Mouse (Mus musculus) G1E (cell line): Measurements from ENCODE around the gene Lrp11. TPM values are rescaled to one million over a fixed set of nuclear protein-coding genes. Genes with fewer than 3 reads are reported as not detected.

Source experiments
- ATAC-seq: 2 replicates; pipeline ENCODE4 v1.8.0; 2016; ENCODE audit warnings: mild to moderate bottlenecking; ENCODE audit not compliant: insufficient number of reproducible peaks, poor library complexity, low FRiP score, severe bottlenecking; ENCODE audit errors: extremely low read depth
- DNase-seq: peaks from one replicate; pipeline ENCODE4 v3.0.0; 2012; ENCODE audit warnings: low spot score
- H3K27me3 ChIP-seq: 2 replicates; pipeline ENCODE4 v1.6.1; 2012; ENCODE audit warnings: mild to moderate bottlenecking, low read length, inconsistent platforms; ENCODE audit not compliant: insufficient read depth
- H3K36me3 ChIP-seq: replicated peaks from 2 replicates; pipeline ENCODE3; 2012; ENCODE audit warnings: mild to moderate bottlenecking, inconsistent platforms
- H3K4me1 ChIP-seq: 2 replicates; pipeline ENCODE4 v1.6.1; 2012; ENCODE audit warnings: low read depth, low read length, inconsistent platforms, mixed read lengths; ENCODE audit not compliant: insufficient read depth
- H3K4me3 ChIP-seq: 2 replicates; pipeline ENCODE4 v1.5.1; 2012; ENCODE audit warnings: low read depth, mild to moderate bottlenecking, inconsistent platforms, low read length, moderate library complexity, mixed read lengths
- H3K9me3 ChIP-seq: replicated peaks from 2 replicates; pipeline ENCODE4 v1.6.1; 2012; ENCODE audit warnings: inconsistent platforms
- CTCF ChIP-seq: IDR thresholded peaks from 2 replicates; pipeline ENCODE4 v1.5.1; 2012; ENCODE audit warnings: low read depth, low read length, inconsistent platforms, mixed read lengths
- GATA1 ChIP-seq: IDR thresholded peaks from 2 replicates; pipeline ENCODE4 v1.6.1; 2012; ENCODE audit warnings: borderline replicate concordance, low read length, inconsistent platforms, mixed read lengths
- GATA2 ChIP-seq: IDR thresholded peaks from 2 replicates; pipeline ENCODE4 v1.6.1; 2012; ENCODE audit warnings: low read depth, low read length, inconsistent platforms, borderline replicate concordance
- POLR2AphosphoS5 ChIP-seq: IDR thresholded peaks from 2 replicates; pipeline ENCODE4 v1.6.1; 2012; ENCODE audit warnings: low read depth, low read length, inconsistent platforms; ENCODE audit not compliant: insufficient replicate concordance
- TAL1 ChIP-seq: conservative IDR thresholded peaks from 2 replicates; pipeline ENCODE4 v1.6.1; 2012; ENCODE audit warnings: low read depth, low read length, inconsistent platforms, mixed read lengths
- polyA plus RNA-seq: library from polyadenylated mRNA; stranded (reverse); fragments of >175 nt; gene quantifications from 2 replicates; pipeline ENCODE4 v1.2.3, GENCODE M21; 2012
- total RNA-seq, 2 experiments: library from RNA; stranded (forward) in 1 of 2; stranded (reverse) in 1 of 2; fragments of 200-1000 nt in 1 of 2; fragments of >200 nt in 1 of 2; fragmentation: Nextera tagmentation in 1 of 2; gene quantifications; 2 replicates each; pipeline ENCODE4 v1.2.3; 2014 to 2017

Lrp11 gene
- not detected in 2 replicates for total RNA-seq (2014; fragmentation: Nextera tagmentation)
- total RNA-seq (2017): 0.22 and 0.35 TPM in 2 replicates
- polyA plus RNA-seq: 0.14 and 0.21 TPM in 2 replicates

DNA sequence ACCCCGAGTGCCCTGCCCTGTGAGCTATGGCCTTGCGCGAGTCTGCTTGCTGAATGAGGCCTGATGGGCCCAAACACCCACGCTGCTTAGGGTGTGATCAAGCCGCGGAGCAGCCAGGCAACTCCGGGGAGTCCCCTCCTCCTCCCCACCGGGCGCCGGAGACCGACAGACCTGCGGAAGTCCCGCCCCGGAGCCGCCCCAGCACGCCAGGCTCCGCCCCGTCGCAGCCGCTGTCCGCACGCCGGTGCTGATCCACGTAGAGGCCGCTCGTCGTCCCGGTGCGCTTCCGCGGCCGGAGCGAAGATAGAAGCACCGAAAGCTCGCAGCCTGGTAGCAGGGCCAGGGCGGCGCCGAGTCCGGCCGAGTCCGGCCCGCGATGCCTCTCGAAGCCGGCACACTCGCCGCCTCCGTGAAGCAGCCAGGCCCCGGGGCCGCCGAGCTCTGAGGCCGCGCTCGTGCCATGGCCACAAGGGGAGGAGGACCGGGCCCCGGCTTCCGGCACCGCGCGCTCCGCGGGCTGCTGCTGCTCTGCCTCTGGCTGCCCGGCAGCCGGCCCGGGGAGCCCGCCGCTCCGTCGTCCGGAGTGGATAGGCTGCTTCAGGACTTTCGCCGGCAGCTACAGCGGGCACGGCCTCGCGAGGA lies at the start of gene Lrp11:
Lrp11 (plus strand) TSS at position 209 of the 642 bp plus-strand sequence.
- peak; percentile 83 for DNase-seq

DNA sequence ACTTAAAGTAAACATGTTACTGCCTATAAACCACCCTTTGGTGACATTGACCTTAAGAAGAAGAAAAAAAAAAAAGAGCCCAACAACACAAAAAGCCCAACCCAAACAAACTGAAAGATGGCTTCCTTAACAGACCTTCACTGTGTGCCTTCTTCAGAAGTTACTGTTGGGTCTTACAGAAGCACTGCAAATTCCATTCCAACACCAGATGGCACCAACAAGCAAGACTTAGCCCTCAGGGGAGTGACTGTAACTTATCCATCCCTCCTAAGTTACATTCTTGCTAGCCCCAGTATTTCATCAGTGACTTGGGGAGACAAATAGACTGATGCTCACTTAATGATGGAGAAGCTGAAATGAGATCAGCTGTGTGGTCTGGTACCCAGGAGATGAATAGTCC lies 11.6 kb upstream of the Lrp11 start:
- Histone ChIP-seq H3K9me3 (no peaks in the 10 kb centered on the region), H3K36me3 (no peaks in the 10 kb centered on the region), H3K4me3 (no peak overlapping the region), H3K4me1 (no peaks in the 10 kb centered on the region), H3K27me3 (peaks cover 2% of the 10 kb centered on the region; the same call in 1 of the 2 replicates)
- ATAC-seq: no peak
- no peak for DNase-seq
- no peak for TF ChIP-seq POLR2AphosphoS5
- no peak for TF ChIP-seq CTCF
- TF ChIP-seq GATA1: no peak
- TF ChIP-seq TAL1: no peak
- TF ChIP-seq GATA2: no peak

More for the DNA sequence above, at the start of gene Lrp11:
- peak within 1 kb of the TSS; percentile 70 for H3K4me3 ChIP-seq
- no peaks in the 10 kb centered on the region for H3K36me3 ChIP-seq
- ATAC-seq: peak; percentile 87
- no peak for TF ChIP-seq POLR2AphosphoS5
- no peak for TF ChIP-seq CTCF
- no peak for TF ChIP-seq GATA1
- no peak for TF ChIP-seq TAL1
- TF ChIP-seq GATA2: no peak
- H3K9me3 ChIP-seq: peaks cover 8% of the 10 kb centered on the region
- H3K4me1 ChIP-seq: peaks cover 17% of the 10 kb centered on the region
- H3K27me3 ChIP-seq: peaks cover 18% of the 10 kb centered on the region

DNA sequence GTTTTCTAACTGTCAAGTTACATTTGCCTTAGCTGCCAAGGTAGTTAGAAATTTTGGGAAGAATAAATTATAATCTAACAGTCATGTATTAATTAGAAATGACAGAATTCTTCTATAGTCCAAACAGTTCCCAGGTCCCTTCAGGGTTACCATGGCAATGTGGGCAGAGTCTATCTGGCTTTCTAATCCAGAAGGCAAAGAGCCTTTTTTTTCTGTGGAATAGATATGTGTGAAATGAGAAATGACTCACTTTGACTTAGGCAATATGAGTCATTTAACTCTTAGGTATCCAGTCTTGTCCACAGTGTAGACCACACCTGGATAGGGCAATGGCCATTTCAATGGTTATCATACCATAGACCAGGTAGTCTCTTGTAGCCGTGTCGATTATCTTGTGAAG lies 8.2 kb upstream of the Lrp11 start:
- no peak overlapping the region for H3K4me3 ChIP-seq
- DNase-seq (no peak), ATAC-seq (no peak)
- TF ChIP-seq TAL1 (no peak), GATA2 (no peak), POLR2AphosphoS5 (no peak), GATA1 (no peak), CTCF (no peak)
- peaks cover 5% of the 10 kb centered on the region; the same call in 1 of the 2 replicates for H3K27me3 ChIP-seq
- H3K36me3 ChIP-seq: no peaks in the 10 kb centered on the region
- no peaks in the 10 kb centered on the region for H3K9me3 ChIP-seq
- no peaks in the 10 kb centered on the region for H3K4me1 ChIP-seq

DNA sequence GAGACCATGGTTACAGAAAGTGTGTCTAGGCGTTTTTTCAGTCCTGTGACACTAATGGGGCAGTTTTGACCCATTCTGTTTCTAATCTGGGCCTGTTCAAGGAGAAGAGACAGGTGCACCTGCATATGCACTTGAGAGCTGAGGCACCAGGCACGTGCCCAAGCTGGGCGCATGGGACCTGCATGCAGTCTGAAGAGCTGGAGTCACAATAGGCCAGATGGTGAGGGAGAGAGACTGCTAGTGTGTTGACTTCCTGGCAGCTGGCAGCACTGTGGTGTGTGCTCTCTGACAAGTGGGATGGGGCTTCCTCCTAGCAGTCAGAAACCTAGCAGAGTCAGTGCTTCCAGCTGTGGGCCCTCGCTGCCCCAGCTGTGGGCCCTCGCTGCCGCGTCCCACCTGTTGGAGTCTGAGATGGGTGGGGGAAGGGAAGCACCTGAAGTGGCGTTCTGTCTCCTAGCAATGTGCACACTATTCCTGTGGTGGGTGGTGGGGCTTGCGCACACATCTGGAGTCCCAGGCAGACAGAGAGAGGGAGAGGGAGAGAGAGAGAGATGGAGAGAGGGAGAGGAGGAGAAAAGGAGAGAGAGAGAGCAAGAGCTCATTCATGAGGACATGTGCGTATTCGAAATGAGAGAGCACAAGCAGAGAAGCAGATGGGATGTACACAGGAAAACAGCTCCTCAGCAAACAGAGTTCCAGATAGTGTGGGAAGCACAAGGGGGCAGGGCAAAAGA lies 7.3 kb upstream of the Lrp11 start:
- no peaks in the 10 kb centered on the region for H3K36me3 ChIP-seq
- no peak overlapping the region for H3K4me3 ChIP-seq
- ATAC-seq: no peak
- H3K27me3 ChIP-seq: peaks cover 5% of the 10 kb centered on the region; the same call in 1 of the 2 replicates
- DNase-seq: no peak
- H3K9me3 ChIP-seq: no peaks in the 10 kb centered on the region
- no peaks in the 10 kb centered on the region for H3K4me1 ChIP-seq
- no peak for TF ChIP-seq TAL1
- TF ChIP-seq GATA2: no peak
- no peak for TF ChIP-seq GATA1
- TF ChIP-seq POLR2AphosphoS5: no peak
- no peak for TF ChIP-seq CTCF

DNA sequence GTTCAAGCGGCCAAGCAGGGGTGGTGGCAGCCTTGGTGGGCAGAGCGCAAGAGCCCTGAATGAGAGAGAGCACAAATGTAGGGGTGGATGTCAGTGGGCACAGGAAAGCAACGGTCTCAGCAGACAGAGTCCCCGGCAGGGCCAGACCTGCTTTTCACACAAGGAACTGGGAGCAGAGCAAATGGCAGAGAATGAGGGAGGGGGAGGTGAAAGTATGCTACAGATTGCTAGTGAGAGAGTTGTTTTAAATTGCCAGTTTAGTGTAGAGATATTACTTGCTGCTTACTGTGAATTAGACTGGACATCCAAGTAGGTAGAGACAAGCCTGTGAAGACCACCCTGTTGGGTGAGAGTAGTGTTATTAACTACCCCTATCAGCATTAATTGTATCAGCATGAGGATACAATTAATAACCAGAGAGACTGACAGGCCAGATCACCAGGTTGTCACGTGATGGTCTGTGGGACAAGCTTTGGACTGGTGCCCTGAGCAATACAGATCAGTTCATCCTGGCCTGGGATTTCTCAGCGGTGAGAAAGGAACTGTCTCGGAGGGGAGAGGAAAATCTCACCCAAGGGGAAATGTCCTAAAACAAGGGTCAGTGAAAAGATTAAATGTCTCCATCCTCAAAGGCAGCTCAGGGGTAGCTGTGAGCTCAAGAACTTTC lies 6.6 kb upstream of the Lrp11 start:
- no peak for TF ChIP-seq GATA2
- TF ChIP-seq GATA1: no peak
- TF ChIP-seq TAL1: no peak
- TF ChIP-seq POLR2AphosphoS5: no peak
- TF ChIP-seq CTCF: no peak
- Histone ChIP-seq H3K4me3 (no peak overlapping the region), H3K4me1 (no peaks in the 10 kb centered on the region), H3K27me3 (peaks cover 5% of the 10 kb centered on the region; the same call in 1 of the 2 replicates), H3K36me3 (no peaks in the 10 kb centered on the region), H3K9me3 (no peaks in the 10 kb centered on the region)
- no peak for DNase-seq
- ATAC-seq: no peak

DNA sequence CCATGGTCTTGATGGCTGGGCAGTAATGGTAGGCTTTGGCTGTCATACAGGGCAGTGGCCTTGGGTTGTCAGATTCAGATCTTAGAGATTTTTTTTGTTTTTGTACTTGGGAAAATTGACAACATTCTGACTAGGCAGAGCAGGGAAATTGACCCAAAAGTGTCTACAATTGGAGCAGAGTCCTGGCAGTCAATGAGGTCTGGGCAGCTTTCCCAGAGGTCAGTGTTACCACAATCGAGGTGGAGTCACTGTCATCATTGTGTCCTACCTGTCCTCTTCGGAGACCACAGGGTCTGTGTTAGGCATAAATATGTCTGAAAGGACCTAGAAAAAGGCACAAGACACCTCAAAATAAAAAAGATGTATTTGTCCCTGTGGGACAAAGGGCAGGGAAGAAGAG lies 2.8 kb upstream of the Lrp11 start:
- no peak overlapping the region for H3K4me3 ChIP-seq
- no peak for ATAC-seq
- peaks cover 8% of the 10 kb centered on the region for H3K9me3 ChIP-seq
- TF ChIP-seq TAL1 (no peak), POLR2AphosphoS5 (no peak), GATA1 (no peak), GATA2 (no peak), CTCF (no peak)
- H3K27me3 ChIP-seq: peaks cover 20% of the 10 kb centered on the region
- H3K4me1 ChIP-seq: peaks cover 17% of the 10 kb centered on the region
- H3K36me3 ChIP-seq: no peaks in the 10 kb centered on the region
- DNase-seq: no peak
